Mouse (Mus musculus) 416B (cell line): ENCODE results near the gene Cpt1a.

Source experiments
- DNase-seq: peaks from one replicate; pipeline ENCODE4 v3.0.0; 2011; ENCODE audit warnings: low read depth

The Cpt1a gene

GRCm38 (mm10) chr19:3428057-3428830, 106.1 kb downstream of the Cpt1a start:
- no peak for DNase-seq

DNA sequence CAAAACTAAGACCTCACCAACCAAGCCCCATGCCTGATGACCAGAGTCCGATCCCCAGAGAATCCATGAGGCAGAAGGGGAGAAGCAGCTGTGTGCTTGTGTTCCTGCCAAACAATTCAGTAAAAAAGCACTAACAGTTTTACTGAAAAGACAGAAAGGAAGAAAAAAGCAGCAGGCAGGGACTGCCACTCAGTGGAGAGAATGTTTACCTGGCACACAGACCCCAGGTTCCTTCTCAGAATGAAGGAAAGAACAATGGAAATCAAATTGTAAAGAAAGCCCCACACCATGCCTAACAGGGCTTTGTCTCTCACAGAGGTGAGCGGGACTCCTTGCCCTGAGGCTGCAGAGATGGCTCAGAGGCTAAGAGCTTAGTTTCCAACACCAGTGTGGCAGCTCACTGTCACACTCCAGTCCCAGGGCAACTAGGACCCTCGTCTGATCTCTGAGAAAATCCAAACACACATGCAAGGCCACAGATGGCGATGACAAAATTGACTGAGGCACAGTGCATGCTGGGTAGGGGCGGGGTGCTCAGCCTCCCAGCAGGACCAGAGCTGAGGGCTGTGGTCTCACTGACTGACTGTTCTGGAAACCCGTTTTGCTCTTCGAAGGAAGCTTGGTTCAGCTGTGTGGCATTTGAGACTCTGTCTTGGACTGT, 107.2 kb downstream of the Cpt1a start:
- DNase-seq, result no peak

DNA sequence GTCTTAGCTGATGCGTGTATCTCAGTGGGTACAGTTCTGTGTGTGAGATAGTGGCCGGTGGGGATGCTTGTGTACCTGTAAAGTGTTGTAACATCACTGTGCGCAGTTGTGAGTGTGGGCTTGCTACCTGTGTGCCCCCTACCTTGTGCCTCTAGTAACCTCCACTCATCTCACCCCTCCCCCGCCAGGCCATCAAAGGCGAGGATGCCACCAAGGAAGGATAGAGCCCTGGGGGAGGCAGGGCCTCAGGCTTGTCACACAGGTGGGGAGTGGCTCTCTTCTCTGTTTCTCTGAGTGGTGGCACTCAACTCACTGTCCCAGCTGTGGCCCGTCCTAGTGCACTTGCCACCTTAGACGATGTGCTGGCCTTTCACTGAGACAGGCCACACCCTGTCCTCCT, 108.9 kb downstream of the Cpt1a start:
- no peak for DNase-seq

- DNase-seq, result no peak
These were observed 109.8 kb downstream of the Cpt1a start for GRCm38 (mm10) chr19:3431969-3432368.

DNA sequence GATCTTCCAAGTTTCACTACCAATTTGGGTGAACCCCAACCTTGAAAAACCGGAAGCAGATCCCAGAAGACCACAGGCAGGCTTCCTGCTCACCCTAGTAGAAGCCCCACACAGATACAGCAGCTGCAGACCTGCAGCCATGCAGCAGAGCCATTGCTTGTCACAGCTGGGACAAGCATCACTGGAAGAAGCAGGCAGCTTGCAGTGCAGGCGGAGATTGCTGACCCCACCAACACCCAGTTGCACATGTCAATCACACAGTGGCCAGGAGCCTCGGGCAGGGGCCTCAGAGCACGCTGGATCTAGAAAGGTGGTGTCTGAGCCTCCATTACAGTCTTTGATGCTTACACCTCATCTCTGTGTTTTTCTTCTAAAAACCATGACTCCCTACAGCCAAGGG, 112.0 kb downstream of the Cpt1a start:
- no peak for DNase-seq

DNA sequence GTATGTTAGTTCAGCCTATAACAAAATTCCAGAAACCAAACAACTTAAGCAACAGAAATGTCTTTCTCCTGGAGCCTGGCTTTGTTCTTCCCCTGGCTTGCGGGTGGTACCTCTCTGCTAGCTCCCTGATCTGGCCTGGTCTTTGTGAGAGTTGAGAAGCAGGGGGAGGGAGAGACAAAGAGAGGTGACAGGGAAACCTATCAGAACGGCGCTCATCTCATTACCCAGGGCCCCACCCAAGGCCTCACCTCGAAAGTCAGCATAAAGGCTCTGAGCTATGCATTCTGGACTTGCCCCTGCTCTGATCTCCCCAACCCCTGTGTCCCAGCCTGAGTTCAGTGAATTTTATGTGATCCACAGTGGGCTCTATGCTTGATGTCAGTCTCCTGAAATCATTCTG, 112.5 kb downstream of the Cpt1a start:
- DNase-seq, result no peak
